Mouse (Mus musculus) right cerebral cortex, postnatal 25 days (tissue): ENCODE measurements at regions not wholly inside any gene's neighbourhood (a gene's known extent, or its start where the extent isn't known, plus 50 kb on each side); places are given as distances from the start of the nearest gene placed in this dataset.

ENCODE experiments used
- DNase-seq: peaks from one replicate; pipeline ENCODE4 v3.0.0; 2022

DNA sequence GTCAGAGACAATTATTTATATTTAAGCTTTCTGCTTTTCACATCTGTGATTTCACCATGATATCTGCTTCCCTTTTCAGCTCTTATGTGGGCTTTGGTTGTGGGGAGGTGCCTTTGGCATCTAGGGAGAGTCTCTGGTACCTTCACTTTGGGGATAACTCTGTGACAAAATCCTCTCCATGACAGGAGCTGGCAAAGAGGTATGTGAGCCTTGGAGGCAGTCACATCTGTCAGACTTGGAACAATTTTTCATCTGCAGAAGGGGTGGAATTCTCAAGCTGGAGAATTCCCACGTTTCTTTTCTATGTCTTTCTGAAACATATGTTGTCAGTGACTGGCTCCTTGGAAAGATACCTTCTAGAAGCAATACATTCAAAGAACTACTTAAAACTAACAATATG, 312.2 kb upstream of the Nrg3 start:
- peak; percentile 28 for DNase-seq

GRCm38 (mm10) chr14:39781849-39782248, 309.0 kb upstream of the Nrg3 start:
- DNase-seq = no peak

DNA sequence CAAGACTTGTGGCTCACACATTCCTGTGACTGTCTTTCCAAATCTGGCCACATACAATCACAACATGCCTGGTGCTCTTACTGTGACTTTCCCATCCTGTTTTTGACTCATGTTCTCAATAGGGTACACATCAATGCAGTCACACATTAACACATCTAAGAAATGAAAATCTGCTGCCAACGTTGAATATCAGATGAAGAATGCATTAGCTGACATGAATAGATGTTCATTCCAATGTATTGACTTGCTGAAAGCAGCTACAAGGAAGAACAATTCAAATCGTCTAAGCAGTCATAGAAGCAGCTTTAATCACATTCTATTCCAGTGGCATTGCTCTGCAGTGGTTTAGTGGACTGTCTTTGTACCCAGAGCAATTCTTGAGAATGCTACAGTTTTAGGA, 295.2 kb upstream of the Nrg3 start:
- no peak for DNase-seq
